Mouse (Mus musculus) CH12.LX (cell line): ENCODE measurements around the gene Epha3.

Experiments
- CTCF ChIP-seq, 2 experiments: IDR thresholded peaks in 1 of 2; conservative IDR thresholded peaks in 1 of 2; 2 replicates each; pipeline ENCODE4 v1.5.1; 2011 to 2012; ENCODE audit warnings: low read depth in 2 of 2, low read length in 2 of 2, improper control_type of control experiment in 1 of 2, inconsistent platforms in 1 of 2, mild to moderate bottlenecking in 1 of 2, moderate library complexity in 1 of 2
- EP300 ChIP-seq: IDR thresholded peaks from 2 replicates; pipeline ENCODE4 v1.6.1; 2011; ENCODE audit warnings: low read length, improper control_type of control experiment
- GABPA ChIP-seq: IDR thresholded peaks from 2 replicates; pipeline ENCODE4 v1.6.1; 2012; ENCODE audit warnings: low read depth, low read length, improper control_type of control experiment, inconsistent platforms; ENCODE audit not compliant: insufficient replicate concordance
- MAFK ChIP-seq: IDR thresholded peaks from 2 replicates; pipeline ENCODE4 v1.6.1; 2011; ENCODE audit warnings: low read length, improper control_type of control experiment; ENCODE audit not compliant: insufficient replicate concordance
- POLR2A ChIP-seq: IDR thresholded peaks from 2 replicates; pipeline ENCODE4 v1.6.1; 2011; ENCODE audit warnings: low read depth, mild to moderate bottlenecking, improper control_type of control experiment, low read length
- ZMIZ1 ChIP-seq: IDR thresholded peaks from 2 replicates; pipeline ENCODE4 v1.6.1; 2012; ENCODE audit warnings: low read depth, mild to moderate bottlenecking, inconsistent platforms, low read length, improper control_type of control experiment

DNA sequence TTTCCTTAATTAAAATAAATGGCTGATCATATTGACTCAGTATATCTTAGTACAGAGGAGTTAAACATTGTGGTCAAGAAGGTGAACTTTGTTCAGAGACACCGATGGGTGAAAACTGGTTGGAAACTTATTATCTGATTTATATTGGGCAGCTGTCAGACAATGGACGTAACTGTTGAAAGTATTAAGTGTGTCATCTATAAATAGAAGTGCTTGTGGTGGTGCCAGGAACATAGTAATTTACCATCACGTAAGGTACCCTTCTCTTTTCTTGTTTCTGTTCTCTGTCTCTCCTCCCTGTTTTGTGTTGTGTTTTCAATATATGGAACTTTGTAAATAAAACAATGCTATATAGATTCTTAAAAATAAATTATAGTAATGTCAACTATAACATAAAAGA, 174.6 kb downstream of the Epha3 start:
- no peak for TF ChIP-seq ZMIZ1
- no peak for TF ChIP-seq POLR2A
- no peak for TF ChIP-seq GABPA
- TF ChIP-seq MAFK, result no peak
- no peak for TF ChIP-seq EP300
- no peak for TF ChIP-seq CTCF (conservative IDR thresholded peaks at IDR 0.05 in 1 of 2, IDR thresholded peaks at IDR 0.05 in 1 of 2; ENCODE audit: low read depth in 2 of 2, low read length in 2 of 2)
